In the genomic region with DNA sequence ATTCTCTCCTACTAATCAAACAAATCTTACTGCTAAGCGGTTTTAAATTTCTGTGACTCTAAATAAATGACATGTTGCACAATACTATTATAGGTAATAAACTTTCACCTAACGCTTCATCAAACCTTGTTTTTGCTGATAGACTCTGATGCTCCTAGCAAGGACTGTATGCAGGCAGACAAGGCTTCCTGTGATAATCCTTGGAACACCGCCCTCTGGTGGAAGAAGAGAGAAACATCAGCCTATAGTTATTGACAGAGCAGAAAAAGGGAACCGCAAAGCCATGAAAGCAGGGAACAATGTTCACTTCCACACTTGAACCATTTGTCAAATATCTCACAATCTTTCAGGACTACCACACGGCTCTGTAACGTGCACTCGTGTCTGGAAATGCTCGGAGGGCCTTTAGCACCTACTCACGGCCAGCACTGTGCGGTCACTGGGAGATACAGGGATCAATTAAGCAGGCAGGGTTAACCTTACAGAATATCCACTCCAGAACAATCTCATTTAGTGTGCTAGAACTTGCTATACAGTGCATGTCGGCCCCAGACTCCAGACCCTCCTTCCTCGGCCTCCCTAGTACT, we compare ENCODE assay signal across 7 mouse cellular contexts. TPM values are rescaled to one million over a fixed set of nuclear protein-coding genes. Genes with fewer than 3 reads are reported as not detected.
DNase-seq lines count a peak whose midpoint lies in the region; ATAC-seq and TF ChIP-seq lines count a peak whose summit lies in the region.

No protein-coding gene starts in this region.

- peaks cover 6% of the 10 kb centered on the region; the same call in 1 of the 2 replicates for H3K4me1 ChIP-seq in E14TG2a.4 (replicated peaks; ENCODE audit: low read depth, low read length)
- H3K4me1 ChIP-seq in heart, postnatal 0 days (ENCODE audit: control insufficient read depth, insufficient read depth) = peaks cover 8% of the 10 kb centered on the region; the same call in 1 of the 2 replicates

- no peaks in the 10 kb centered on the region for H3K27me3 ChIP-seq in E14TG2a.4 (ENCODE audit: insufficient read depth, low read length)
- H3K27me3 ChIP-seq in heart, postnatal 0 days (ENCODE audit: control insufficient read depth, insufficient read depth, low read length) = no peaks in the 10 kb centered on the region

- peaks cover 8% of the 10 kb centered on the region for H3K9me3 ChIP-seq in E14TG2a.4 (ENCODE audit: low read length)
- no peaks in the 10 kb centered on the region for H3K9me3 ChIP-seq in heart, postnatal 0 days (replicated peaks; ENCODE audit: control insufficient read depth, low read length)

- no peak for TF ChIP-seq EP300 in heart, postnatal 0 days (IDR thresholded peaks at IDR 0.05; ENCODE audit: low read depth)

- DNase-seq in R1 (ENCODE audit: low read depth, low spot score) = peak; percentile 79
- peak; percentile 27 to 63 for DNase-seq in cerebellum, postnatal 25 days
- peak; percentile 37 for DNase-seq in heart, postnatal 0 days (ENCODE audit: low spot score)
- DNase-seq in layer of hippocampus, adult 18-20 months (ENCODE audit: low spot score in 2 of 2) = peak; percentile 45 to 77
- DNase-seq in lung, postnatal 14 days = peak; percentile 59
- peak; percentile 67 for DNase-seq in right cerebral cortex, adult 18-20 months

- no peak overlapping the region for H3K4me2 ChIP-seq in heart, postnatal 0 days (ENCODE audit: low read depth, low read length)

- H3K36me3 ChIP-seq in E14TG2a.4 (ENCODE audit: insufficient read depth, low read length) = peaks cover 84% of the 10 kb centered on the region
- H3K36me3 ChIP-seq in heart, postnatal 0 days (replicated peaks; ENCODE audit: control insufficient read depth, insufficient read depth, low read length) = peaks cover 76% of the 10 kb centered on the region

- peak; percentile 57; the same call in 1 of the 2 replicates for ATAC-seq in heart, postnatal 0 days (ENCODE audit: insufficient read depth, low read depth)

- TF ChIP-seq CTCF in E14TG2a.4 (conservative IDR thresholded peaks at IDR 0.05; ENCODE audit: low read length) = peak; percentile 84
- TF ChIP-seq CTCF in heart, postnatal 0 days (IDR thresholded peaks at IDR 0.05; ENCODE audit: low read depth) = peak; percentile 90

- no peak overlapping the region for H3K27ac ChIP-seq in heart, postnatal 0 days (ENCODE audit: low read depth)

- no peak overlapping the region for H3K9ac ChIP-seq in heart, postnatal 0 days (replicated peaks; ENCODE audit: low read depth, low read length)

- 54% methylated on average over 12 of the region's 12 CpGs for WGBS in heart, postnatal 0 days

- H3K4me3 ChIP-seq in E14TG2a.4 (replicated peaks; ENCODE audit: low read length) = no peak overlapping the region
- H3K4me3 ChIP-seq in heart, postnatal 0 days (ENCODE audit: low read depth, low read length) = no peak overlapping the region

RNA-seq across cellular contexts. Expression of a gene that starts 32.2 kb away (rescaled TPM):
- total RNA-seq in heart, postnatal 0 days (2014; rRNA removed; ENCODE audit: low replicate concordance) = 12.9 and 18.3 TPM in 2 replicates
- 7.6 and 8.6 TPM in 2 replicates for polyA plus RNA-seq in heart, postnatal 0 days (2015; fragmentation: Nextera tagmentation; extraction: Ambion mirVana)
- 10 to 100 TPM; 23.5 to 24.8 TPM for total RNA-seq in layer of hippocampus, adult 18-20 months (2021)
